Mouse (Mus musculus) retina, embryonic 14.5 days (tissue): Measurements from ENCODE around the gene Arid3c.
"Not testable (repeated sequence)": the region's sequence is repeated elsewhere in the genome, so short reads cannot be mapped to it uniquely, and the experiment has no call there.

Experiments
- DNase-seq: peaks from one replicate; pipeline ENCODE4 v3.0.0-alpha.2; 2015; ENCODE audit warnings: low spot score

Gene Arid3c

GRCm38 (mm10) chr4:41731052-41731765 lies at the start of gene Arid3c:
Arid3c (minus strand) TSS chr4:41731142.
- DNase-seq, result peak; percentile 45

GRCm38 (mm10) chr4:41775840-41776239 lies 44.9 kb upstream of the Arid3c start:
- not testable (repeated sequence) for DNase-seq

DNA sequence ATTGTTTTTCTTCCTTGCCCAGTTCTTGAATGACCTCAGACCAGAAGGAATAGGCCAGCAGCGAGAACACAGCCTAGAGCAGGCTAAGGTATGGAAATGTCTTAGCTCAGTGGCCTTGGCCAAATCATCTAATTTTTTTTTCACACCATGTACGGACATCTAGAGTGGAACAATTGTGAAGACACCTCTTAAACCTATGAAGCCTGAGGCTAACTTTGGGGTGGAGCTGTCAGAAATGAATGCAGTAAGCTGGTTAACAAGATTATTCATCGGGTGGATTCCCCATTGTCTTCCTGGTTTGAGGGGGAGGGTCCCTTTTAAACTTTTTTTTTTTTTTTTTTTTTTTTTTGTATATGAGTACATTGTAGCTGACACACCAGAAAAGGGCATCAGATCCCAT lies 43.6 kb upstream of the Arid3c start:
- DNase-seq, result not testable (repeated sequence)

GRCm38 (mm10) chr4:41774002-41774401 lies 43.1 kb upstream of the Arid3c start, which contains the start of gene Ccl27a:
Ccl27a (minus strand) TSS chr4:41774247.
- peak; percentile 76 for DNase-seq

GRCm38 (mm10) chr4:41773502-41773901 lies 42.6 kb upstream of the Arid3c start:
- DNase-seq, result not testable (repeated sequence)

DNA sequence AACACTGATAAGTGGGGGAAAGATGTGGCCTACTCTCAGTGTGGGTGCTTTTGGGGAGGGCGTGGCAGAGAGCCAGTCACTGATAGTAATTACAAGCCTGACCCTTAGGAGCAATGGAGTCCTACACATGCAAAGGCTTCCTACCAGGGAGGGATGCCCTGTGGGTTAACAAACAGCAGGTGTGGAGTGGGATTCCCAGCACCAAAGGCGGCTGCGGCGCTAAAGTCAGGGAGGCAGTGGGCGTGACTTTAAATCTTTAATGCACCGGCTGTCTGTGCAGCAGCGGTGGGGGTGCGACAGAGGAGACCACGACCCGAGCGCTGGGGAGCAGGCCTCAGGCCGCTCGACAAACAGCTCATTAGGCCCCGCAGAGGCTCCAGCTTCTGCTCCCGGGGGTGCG lies 42.0 kb upstream of the Arid3c start:
- not testable (repeated sequence) for DNase-seq

GRCm38 (mm10) chr4:41767301-41767700 lies 36.4 kb upstream of the Arid3c start:
- not testable (repeated sequence) for DNase-seq

DNA sequence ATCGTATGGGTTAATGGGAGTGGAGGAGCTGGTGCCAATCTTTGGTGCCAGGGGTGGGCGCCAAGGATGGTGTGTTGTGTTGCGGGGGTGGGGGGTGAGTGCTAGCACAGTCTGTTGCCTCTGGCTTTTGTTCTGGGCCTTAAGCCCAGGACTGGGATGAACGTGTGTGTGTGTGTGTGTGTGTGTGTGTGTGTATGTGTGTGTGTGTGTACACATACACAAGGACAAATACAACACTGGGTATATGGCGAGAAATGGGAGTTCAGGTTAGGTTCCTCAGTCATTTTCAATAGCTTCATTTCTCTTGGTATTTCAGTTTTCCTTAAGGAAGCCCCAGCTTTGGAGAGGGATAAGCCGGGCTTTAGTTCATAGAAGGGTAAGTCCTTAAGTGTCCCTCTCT lies 32.2 kb upstream of the Arid3c start:
- DNase-seq, result not testable (repeated sequence)

DNA sequence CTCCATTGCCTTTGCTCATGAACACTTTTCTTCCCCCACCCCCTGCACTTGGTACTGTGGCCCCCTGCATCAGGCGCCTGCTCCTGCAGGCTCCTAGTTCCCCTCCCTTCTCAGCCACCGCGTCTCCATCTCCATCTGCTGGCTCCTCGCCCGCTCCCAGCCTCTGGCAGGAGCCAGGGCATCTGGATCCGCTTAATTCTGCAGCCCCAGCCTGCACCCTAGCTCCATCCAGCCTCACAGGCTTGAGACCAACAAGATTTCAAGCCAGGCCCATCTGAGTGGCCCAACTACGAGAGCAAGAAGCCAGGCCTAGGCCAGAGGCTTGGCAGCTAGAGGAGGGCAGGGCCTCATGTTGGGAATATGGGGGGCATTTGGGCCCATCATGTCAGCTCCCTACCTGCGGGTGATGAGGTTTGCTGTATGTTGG lies 31.8 kb upstream of the Arid3c start:
- DNase-seq, result not testable (repeated sequence)

DNA sequence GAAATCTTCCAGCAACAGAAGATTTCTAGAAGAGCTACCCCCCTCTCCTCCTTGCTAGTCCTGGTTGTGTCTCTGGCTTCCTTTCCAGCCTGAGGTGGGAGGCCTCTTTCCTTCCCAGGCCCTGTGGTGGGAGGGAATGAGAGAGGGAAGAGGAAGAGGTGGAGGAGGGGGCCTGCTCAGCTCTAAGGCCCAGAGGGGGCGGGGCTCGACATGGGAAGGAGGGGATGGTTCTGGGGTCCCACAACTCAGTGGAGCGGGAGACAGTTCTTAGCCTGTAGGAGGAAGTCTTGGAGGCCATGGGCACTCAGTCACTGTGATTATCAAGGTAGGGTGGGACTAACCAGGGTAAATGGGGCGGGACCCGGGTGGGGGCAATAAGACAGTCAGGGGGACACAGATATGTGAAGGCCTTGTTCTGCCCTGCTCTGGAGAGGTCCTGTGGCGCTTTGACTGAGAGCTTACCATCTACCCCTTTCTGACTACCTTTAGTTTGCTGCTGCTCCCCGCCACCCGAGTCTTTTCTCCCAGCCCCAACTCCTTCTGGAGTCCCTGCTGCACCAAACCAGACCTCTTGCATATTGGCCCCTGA lies 31.3 kb upstream of the Arid3c start:
- DNase-seq, result no peak

DNA sequence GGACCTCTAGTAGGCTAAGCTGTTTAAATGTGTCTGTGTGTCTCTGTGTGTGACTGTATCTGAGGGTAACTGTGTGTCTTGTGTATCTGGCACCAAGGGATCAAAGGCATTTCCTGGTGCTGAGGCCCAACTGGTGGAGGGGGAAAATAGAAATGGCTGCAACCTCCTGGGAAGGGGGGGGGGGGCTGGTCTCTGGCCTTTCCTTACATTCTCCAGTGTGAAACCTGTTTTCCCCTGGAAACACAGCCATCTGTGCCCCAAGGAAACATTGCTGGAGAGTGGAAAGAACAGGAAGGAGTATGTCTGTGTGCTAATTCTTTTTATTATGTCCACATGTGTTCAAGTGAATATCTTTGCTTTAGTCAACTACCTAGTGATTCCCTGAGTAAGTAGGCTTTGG lies 30.7 kb upstream of the Arid3c start:
- no peak for DNase-seq

DNA sequence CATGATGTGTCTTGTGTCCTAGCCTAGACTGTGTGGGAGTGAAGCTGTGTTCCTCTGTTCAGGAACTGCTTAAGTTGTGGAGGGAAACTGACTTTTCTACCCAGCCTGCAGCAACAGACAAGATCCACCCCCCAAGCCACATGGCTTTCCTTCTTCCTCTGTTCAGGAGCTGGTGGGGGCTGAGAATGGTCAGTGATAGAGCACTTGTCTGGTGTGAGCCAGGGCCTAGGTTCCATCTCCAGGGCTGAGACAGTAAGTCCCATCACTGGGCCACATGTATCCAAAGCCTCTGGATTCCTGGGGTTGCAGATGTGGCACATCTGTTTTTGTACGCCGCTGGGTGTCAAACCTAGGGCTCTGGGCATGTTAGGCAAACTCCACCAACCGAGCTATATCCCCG lies 30.0 kb upstream of the Arid3c start:
- DNase-seq, result no peak

DNA sequence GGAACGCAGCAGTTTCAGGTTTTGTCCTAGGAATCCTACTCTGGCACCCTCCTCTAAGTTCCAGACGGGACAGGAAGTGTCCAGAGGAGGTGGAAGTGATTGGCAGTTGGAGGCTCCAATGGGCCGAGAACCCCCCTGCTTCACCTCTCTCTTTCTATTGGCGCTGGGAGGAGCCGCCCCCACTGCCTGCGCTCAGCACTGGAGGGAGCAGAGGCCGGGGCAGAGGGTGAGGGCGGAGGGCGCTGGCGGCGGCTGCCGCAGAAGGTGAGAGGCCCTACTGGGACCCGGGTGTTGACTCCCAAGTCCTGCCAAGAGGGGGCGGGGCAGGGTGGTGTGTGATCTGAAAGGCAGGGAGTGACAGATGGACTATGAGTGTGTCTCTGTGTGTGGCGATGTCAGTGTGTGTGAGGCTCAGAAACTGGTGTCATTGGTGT lies 29.4 kb upstream of the Arid3c start:
- peak; percentile 88 for DNase-seq

GRCm38 (mm10) chr4:41759656-41760287 lies 28.8 kb upstream of the Arid3c start:
- DNase-seq, result no peak

DNA sequence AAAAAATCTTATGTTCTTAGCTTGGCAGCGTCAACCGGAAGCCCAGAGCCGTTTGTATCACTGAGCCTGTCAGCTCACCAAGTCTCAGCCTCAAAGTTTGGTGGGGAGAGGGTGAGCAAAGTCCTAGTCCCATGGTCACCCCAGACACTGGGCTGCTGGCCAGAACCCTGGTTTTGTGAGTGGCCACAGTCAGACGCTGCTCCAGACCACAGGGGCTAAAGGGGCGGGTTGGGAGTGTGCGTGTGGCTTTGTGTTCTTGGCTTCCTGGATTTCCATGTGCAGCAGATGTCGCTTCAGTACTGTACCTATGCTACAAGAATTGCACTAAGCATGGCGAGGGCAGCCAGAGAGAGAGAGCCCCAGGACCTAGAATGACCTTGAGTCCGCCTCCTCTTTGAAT lies 28.3 kb upstream of the Arid3c start:
- DNase-seq, result no peak

- no peak for DNase-seq
Measured at GRCm38 (mm10) chr4:41758701-41759100, 27.8 kb upstream of the Arid3c start.

- no peak for DNase-seq
Measured at GRCm38 (mm10) chr4:41758021-41758420, 27.1 kb upstream of the Arid3c start.

GRCm38 (mm10) chr4:41757321-41757720 lies 26.4 kb upstream of the Arid3c start:
- DNase-seq, result no peak

DNA sequence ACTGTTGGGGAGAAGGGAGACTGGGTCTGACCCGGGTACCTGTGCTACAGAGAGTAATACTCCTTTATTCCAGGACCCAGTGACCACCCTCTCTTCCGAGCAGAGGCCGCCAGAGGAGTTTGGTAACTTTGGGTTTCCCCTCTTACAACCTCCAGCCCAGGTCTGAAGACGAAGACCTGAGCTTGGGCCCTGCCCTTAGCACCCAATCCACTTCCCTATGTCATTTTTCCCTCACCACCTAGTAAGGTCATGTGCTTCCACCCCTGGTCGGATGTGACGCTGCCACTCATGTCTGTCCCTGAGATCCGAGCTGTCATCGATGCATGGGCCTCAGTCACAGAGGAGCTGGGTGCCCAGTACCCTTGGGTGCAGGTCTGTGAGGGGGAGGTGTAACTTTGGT lies 25.5 kb upstream of the Arid3c start:
- DNase-seq, result no peak

GRCm38 (mm10) chr4:41755338-41756305 lies 24.7 kb upstream of the Arid3c start, which contains the start of gene Sigmar1:
Sigmar1 (minus strand) TSS chr4:41756157.
- peak; percentile 89 for DNase-seq

DNA sequence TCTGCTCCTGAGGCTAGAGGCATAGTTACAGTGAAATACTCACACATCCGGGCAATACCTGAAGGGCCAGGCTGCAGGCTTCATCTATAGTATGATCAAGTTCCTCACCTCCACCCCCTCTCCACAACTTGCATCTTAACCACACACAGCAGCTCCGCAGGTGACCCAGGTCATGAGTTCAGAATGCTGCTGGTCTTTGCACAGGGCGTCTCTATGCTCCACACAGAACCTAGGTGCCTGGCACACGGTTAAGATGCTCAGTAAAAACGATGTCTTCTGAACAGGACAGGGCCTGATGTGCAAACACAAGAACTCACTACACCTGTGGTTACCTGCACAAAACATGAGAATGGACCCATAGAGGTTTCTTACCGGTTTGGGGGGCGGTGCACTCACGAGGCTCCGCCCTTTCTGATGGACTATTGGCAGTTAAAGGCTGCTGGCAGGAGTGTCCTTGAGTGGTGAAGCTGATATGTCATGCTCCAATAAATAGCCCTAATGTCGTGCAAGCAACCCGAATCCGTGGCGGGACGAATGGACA lies 23.9 kb upstream of the Arid3c start, which contains the start of gene Galt:
Gene Galt (plus strand): TSS at position 432 of the 541 bp plus-strand sequence.
- no peak for DNase-seq
